Mouse (Mus musculus): ENCODE data around the gene Slc2a4. TPM values are rescaled to one million over a fixed set of nuclear protein-coding genes. Genes with fewer than 3 reads are reported as not detected.

The Slc2a4 gene
- polyA plus RNA-seq, 1 experiment from 2014 or later: 12.8 TPM

GRCm38 (mm10) chr11:69900471-69901405, 47.2 kb downstream of the Slc2a4 start, which contains the start of the genes 2810408A11Rik and Neurl4:
TSS of gene 2810408A11Rik (minus strand) at chr11:69900987.
TSS of gene Neurl4 (plus strand) at chr11:69901072.
- H3K9me3 ChIP-seq (replicated peaks): no peaks in the 10 kb centered on the region
- peak within 1 kb of the TSS; percentile 91 for H3K4me3 ChIP-seq
- WGBS: under 1% methylated on average over 38 of the region's 38 CpGs
- peaks cover 34% of the 10 kb centered on the region for H3K36me3 ChIP-seq
- no peaks in the 10 kb centered on the region for H3K27me3 ChIP-seq (ENCODE audit: low read depth, poor library complexity, severe bottlenecking)
- peaks cover 51% of the 10 kb centered on the region for H3K4me1 ChIP-seq
- peak within 1 kb of the TSS; percentile 100 for H3K27ac ChIP-seq (replicated peaks)
- peak; percentile 93 for DNase-seq (ENCODE audit: low spot score)

- no peaks in the 10 kb centered on the region for H3K27me3 ChIP-seq (ENCODE audit: low read depth, poor library complexity, severe bottlenecking)
- 29% methylated on average over 4 of the region's 4 CpGs for WGBS
- peaks cover 25% of the 10 kb centered on the region for H3K36me3 ChIP-seq
- peak overlapping the region; percentile 91 for H3K4me3 ChIP-seq
- H3K4me1 ChIP-seq: peaks cover 51% of the 10 kb centered on the region
- peak overlapping the region; percentile 100 for H3K27ac ChIP-seq (replicated peaks)
- DNase-seq (ENCODE audit: low spot score): no peak
- no peaks in the 10 kb centered on the region for H3K9me3 ChIP-seq (replicated peaks)
These were observed 48.1 kb downstream of the Slc2a4 start for GRCm38 (mm10) chr11:69899870-69900269.

- no peak for DNase-seq (ENCODE audit: low spot score)
- Histone ChIP-seq H3K27me3 (ENCODE audit: low read depth, poor library complexity, severe bottlenecking) (no peaks in the 10 kb centered on the region), H3K9me3 (replicated peaks) (no peaks in the 10 kb centered on the region), H3K36me3 (peaks cover 5% of the 10 kb centered on the region; the same call in 1 of the 2 replicates), H3K4me1 (peaks cover 29% of the 10 kb centered on the region), H3K4me3 (no peak within 1 kb of the TSS), H3K27ac (replicated peaks) (no peak within 1 kb of the TSS)
- 69% methylated on average over 4 of the region's 4 CpGs for WGBS
These were observed 52.7 kb downstream of the Slc2a4 start, which contains the start of gene Acap1 for GRCm38 (mm10) chr11:69895291-69895690. TSS of gene Acap1 (minus strand) at chr11:69895539.

- 89% methylated on average over 5 of the region's 5 CpGs for WGBS
- H3K4me1 ChIP-seq: peaks cover 23% of the 10 kb centered on the region
These were observed 53.3 kb downstream of the Slc2a4 start for GRCm38 (mm10) chr11:69894671-69895070.

More at GRCm38 (mm10) chr11:69894671-69895070, 53.3 kb downstream of the Slc2a4 start:
- Histone ChIP-seq H3K27ac (replicated peaks) (no peak overlapping the region), H3K27me3 (ENCODE audit: low read depth, poor library complexity, severe bottlenecking) (no peaks in the 10 kb centered on the region), H3K9me3 (replicated peaks) (no peaks in the 10 kb centered on the region), H3K36me3 (peaks cover 5% of the 10 kb centered on the region; the same call in 1 of the 2 replicates), H3K4me3 (no peak overlapping the region)
- no peak for DNase-seq (ENCODE audit: low spot score)

Small RNA genes within 50 kb of the gene (microRNA-seq; reads per million reads assigned to microRNA genes)
- gene Gm44349: not detected

Other genes starting within 250 kb of the Slc2a4 start
- gene Polr2a, start 189.6 kb downstream of the Slc2a4 start, polyA plus RNA-seq (2016; fragmentation: Nextera tagmentation; extraction: Ambion mirVana): 25.6 and 32.2 TPM in 2 replicates
- 0.09 TPM in 1 of 2 replicates, not detected in the other for gene Slc35g3, start 186.2 kb downstream of the Slc2a4 start, polyA plus RNA-seq (2016; fragmentation: Nextera tagmentation; extraction: Ambion mirVana)
- gene Zbtb4, start 182.3 kb downstream of the Slc2a4 start, polyA plus RNA-seq (2016; fragmentation: Nextera tagmentation; extraction: Ambion mirVana): 0.64 and 0.91 TPM in 2 replicates
- gene Chrnb1, start 152.2 kb downstream of the Slc2a4 start, polyA plus RNA-seq (2016; fragmentation: Nextera tagmentation; extraction: Ambion mirVana): 1.1 TPM in 2 replicates
- 1.0 and 1.4 TPM in 2 replicates for gene Fgf11, start 146.3 kb downstream of the Slc2a4 start, polyA plus RNA-seq (2016; fragmentation: Nextera tagmentation; extraction: Ambion mirVana)
- gene Tmem102, start 142.6 kb downstream of the Slc2a4 start, polyA plus RNA-seq (2016; fragmentation: Nextera tagmentation; extraction: Ambion mirVana): 0.90 and 0.99 TPM in 2 replicates
- not detected in 2 replicates for gene Gm39566, start 132.9 kb downstream of the Slc2a4 start, polyA plus RNA-seq (2016; fragmentation: Nextera tagmentation; extraction: Ambion mirVana)
- not detected in 2 replicates for gene Spem2, start 129.7 kb downstream of the Slc2a4 start, polyA plus RNA-seq (2016; fragmentation: Nextera tagmentation; extraction: Ambion mirVana)
- 0.12 and 0.19 TPM in 2 replicates for gene Spem1, start 126.0 kb downstream of the Slc2a4 start, polyA plus RNA-seq (2016; fragmentation: Nextera tagmentation; extraction: Ambion mirVana)
- gene Nlgn2, start 110.4 kb downstream of the Slc2a4 start, polyA plus RNA-seq (2016; fragmentation: Nextera tagmentation; extraction: Ambion mirVana): 6.1 and 8.6 TPM in 2 replicates
- 345 and 346 TPM in 2 replicates for gene Tmem256, start 109.7 kb downstream of the Slc2a4 start, polyA plus RNA-seq (2016; fragmentation: Nextera tagmentation; extraction: Ambion mirVana)
- gene Plscr3, start 101.8 kb downstream of the Slc2a4 start, polyA plus RNA-seq (2016; fragmentation: Nextera tagmentation; extraction: Ambion mirVana): 70.4 and 81.8 TPM in 2 replicates
- 0.41 and 0.44 TPM in 2 replicates for gene Tnk1, start 89.5 kb downstream of the Slc2a4 start, polyA plus RNA-seq (2016; fragmentation: Nextera tagmentation; extraction: Ambion mirVana)
- gene Tmem95, start 70.2 kb downstream of the Slc2a4 start, polyA plus RNA-seq (2016; fragmentation: Nextera tagmentation; extraction: Ambion mirVana): not detected in 2 replicates
- gene Kctd11, start 66.8 kb downstream of the Slc2a4 start, polyA plus RNA-seq (2016; fragmentation: Nextera tagmentation; extraction: Ambion mirVana): 6.4 and 7.0 TPM in 2 replicates
- 1.0 and 1.2 TPM in 2 replicates for gene Acap1, start 52.6 kb downstream of the Slc2a4 start, polyA plus RNA-seq (2016; fragmentation: Nextera tagmentation; extraction: Ambion mirVana)
- gene 2810408A11Rik, start 47.2 kb downstream of the Slc2a4 start, polyA plus RNA-seq (2016; fragmentation: Nextera tagmentation; extraction: Ambion mirVana): 14.8 and 20.5 TPM in 2 replicates
- gene Neurl4, start 47.1 kb downstream of the Slc2a4 start, polyA plus RNA-seq (2016; fragmentation: Nextera tagmentation; extraction: Ambion mirVana): 12.8 and 14.3 TPM in 2 replicates
- gene Gps2, start 34.3 kb downstream of the Slc2a4 start, polyA plus RNA-seq (2016; fragmentation: Nextera tagmentation; extraction: Ambion mirVana): 98.4 and 111 TPM in 2 replicates
- gene Eif5a, start 26.2 kb downstream of the Slc2a4 start, polyA plus RNA-seq (2016; fragmentation: Nextera tagmentation; extraction: Ambion mirVana): 2,258 and 2,701 TPM in 2 replicates
- gene Ybx2, start 12.4 kb downstream of the Slc2a4 start, polyA plus RNA-seq (2016; fragmentation: Nextera tagmentation; extraction: Ambion mirVana): 2.4 and 2.8 TPM in 2 replicates
- gene Cldn7, start 16.6 kb upstream of the Slc2a4 start, polyA plus RNA-seq (2016; fragmentation: Nextera tagmentation; extraction: Ambion mirVana): 7.1 and 7.6 TPM in 2 replicates
- gene Ctdnep1, start 33.0 kb upstream of the Slc2a4 start, polyA plus RNA-seq (2016; fragmentation: Nextera tagmentation; extraction: Ambion mirVana): 20.5 and 26.3 TPM in 2 replicates
- 151 and 155 TPM in 2 replicates for gene Elp5, start 34.3 kb upstream of the Slc2a4 start, polyA plus RNA-seq (2016; fragmentation: Nextera tagmentation; extraction: Ambion mirVana)
- gene Gabarap, start 43.0 kb upstream of the Slc2a4 start, polyA plus RNA-seq (2016; fragmentation: Nextera tagmentation; extraction: Ambion mirVana): 409 and 454 TPM in 2 replicates
- gene Phf23, start 47.6 kb upstream of the Slc2a4 start, polyA plus RNA-seq (2016; fragmentation: Nextera tagmentation; extraction: Ambion mirVana): 95.1 and 96.3 TPM in 2 replicates
- gene Dvl2, start 52.4 kb upstream of the Slc2a4 start, polyA plus RNA-seq (2016; fragmentation: Nextera tagmentation; extraction: Ambion mirVana): 52.1 and 54.1 TPM in 2 replicates
- gene Acadvl, start 67.2 kb upstream of the Slc2a4 start, polyA plus RNA-seq (2016; fragmentation: Nextera tagmentation; extraction: Ambion mirVana): 42.2 and 48.6 TPM in 2 replicates
- gene Dlg4, start 68.8 kb upstream of the Slc2a4 start, polyA plus RNA-seq (2016; fragmentation: Nextera tagmentation; extraction: Ambion mirVana): 16.6 and 23.8 TPM in 2 replicates
- 0.58 and 0.73 TPM in 2 replicates for gene Asgr1, start 105.9 kb upstream of the Slc2a4 start, polyA plus RNA-seq (2016; fragmentation: Nextera tagmentation; extraction: Ambion mirVana)
- gene Asgr2, start 144.5 kb upstream of the Slc2a4 start, polyA plus RNA-seq (2016; fragmentation: Nextera tagmentation; extraction: Ambion mirVana): not detected in 2 replicates
- gene Mgl2, start 182.1 kb upstream of the Slc2a4 start, polyA plus RNA-seq (2016; fragmentation: Nextera tagmentation; extraction: Ambion mirVana): 0.12 TPM in 1 of 2 replicates, not detected in the other
- gene Clec10a, start 208.0 kb upstream of the Slc2a4 start, polyA plus RNA-seq (2016; fragmentation: Nextera tagmentation; extraction: Ambion mirVana): 0.35 and 0.61 TPM in 2 replicates